Mouse (Mus musculus) liver, postnatal 0 days (tissue): Measurements from ENCODE around the gene Telo2. TPM values are rescaled to one million over a fixed set of nuclear protein-coding genes. Genes with fewer than 3 reads are reported as not detected.

ENCODE experiments used
- ATAC-seq: fragments of 200-750 bp; cut with Nextera tagmentation; 2 replicates; pipeline ENCODE4 v1.8.0; 2017; ENCODE audit warnings: mild to moderate bottlenecking, moderate library complexity
- DNase-seq: peaks from one replicate; pipeline ENCODE4 v3.0.0-alpha.2; 2016
- H3K27ac ChIP-seq: fragments of 300-500 bp; sonication (generic); 2 replicates; pipeline ENCODE4 v1.5.1; 2014; ENCODE audit warnings: antibody characterized with exemption, moderate library complexity, mild to moderate bottlenecking, low read depth
- H3K27me3 ChIP-seq: fragments of 300-500 bp; sonication (generic); 2 replicates; pipeline ENCODE4 v1.6.1; 2014; ENCODE audit warnings: low read length, control low read depth, mixed read lengths; ENCODE audit not compliant: insufficient read depth
- H3K36me3 ChIP-seq: fragments of 300-500 bp; sonication (generic); replicated peaks from 2 replicates; pipeline ENCODE4 v1.6.1; 2014; ENCODE audit warnings: mild to moderate bottlenecking, control low read depth, low read length, moderate library complexity, mixed read lengths; ENCODE audit not compliant: insufficient read depth
- H3K4me1 ChIP-seq: fragments of 300-500 bp; sonication (generic); 2 replicates; pipeline ENCODE4 v1.6.1; 2014; ENCODE audit warnings: antibody characterized with exemption, mild to moderate bottlenecking, control low read depth; ENCODE audit not compliant: insufficient read depth
- H3K4me2 ChIP-seq: fragments of 300-500 bp; sonication (generic); 2 replicates; pipeline ENCODE4 v1.6.1; 2014; ENCODE audit warnings: low read depth, mild to moderate bottlenecking, low read length, moderate library complexity, mixed read lengths
- H3K4me3 ChIP-seq: fragments of 300-500 bp; sonication (generic); 2 replicates; pipeline ENCODE4 v1.5.1; 2014; ENCODE audit warnings: low read depth, low read length
- H3K9ac ChIP-seq: fragments of 300-500 bp; sonication (generic); replicated peaks from 2 replicates; pipeline ENCODE4 v1.6.1; 2014; ENCODE audit warnings: mild to moderate bottlenecking, moderate library complexity
- H3K9me3 ChIP-seq: fragments of 300-500 bp; sonication (generic); 2 replicates; pipeline ENCODE4 v1.6.1; 2016; ENCODE audit warnings: mild to moderate bottlenecking, control low read depth, low read length, mixed read lengths
- CTCF ChIP-seq: sonication (generic); IDR thresholded peaks from 2 replicates; pipeline ENCODE4 v1.5.1; 2016; ENCODE audit warnings: antibody characterized with exemption, low read depth
- EP300 ChIP-seq: IDR thresholded peaks from 2 replicates; pipeline ENCODE4 v1.6.1; 2016; ENCODE audit warnings: antibody characterized with exemption, low read depth, mild to moderate bottlenecking
- WGBS: fragments of 180-500 bp; shearing (Covaris S2); extraction: QIAGEN DNeasy Blood & Tissue Kit; methylation state at CpG from one replicate; pipeline ENCODE4 v1.1.7; 2014; ENCODE audit not compliant: insufficient replicate concordance; 5-methylcytosine and 5-hydroxymethylcytosine counted together
- polyA plus RNA-seq: library from polyadenylated mRNA; unstranded; fragments of >200 nt; fragmentation: Nextera tagmentation; extraction: Ambion mirVana; gene quantifications from 2 replicates; pipeline ENCODE4 v1.2.1, GENCODE M21; 2015

The Telo2 gene
- polyA plus RNA-seq, 1 experiment from 2014 or later: 5.3 TPM

DNA sequence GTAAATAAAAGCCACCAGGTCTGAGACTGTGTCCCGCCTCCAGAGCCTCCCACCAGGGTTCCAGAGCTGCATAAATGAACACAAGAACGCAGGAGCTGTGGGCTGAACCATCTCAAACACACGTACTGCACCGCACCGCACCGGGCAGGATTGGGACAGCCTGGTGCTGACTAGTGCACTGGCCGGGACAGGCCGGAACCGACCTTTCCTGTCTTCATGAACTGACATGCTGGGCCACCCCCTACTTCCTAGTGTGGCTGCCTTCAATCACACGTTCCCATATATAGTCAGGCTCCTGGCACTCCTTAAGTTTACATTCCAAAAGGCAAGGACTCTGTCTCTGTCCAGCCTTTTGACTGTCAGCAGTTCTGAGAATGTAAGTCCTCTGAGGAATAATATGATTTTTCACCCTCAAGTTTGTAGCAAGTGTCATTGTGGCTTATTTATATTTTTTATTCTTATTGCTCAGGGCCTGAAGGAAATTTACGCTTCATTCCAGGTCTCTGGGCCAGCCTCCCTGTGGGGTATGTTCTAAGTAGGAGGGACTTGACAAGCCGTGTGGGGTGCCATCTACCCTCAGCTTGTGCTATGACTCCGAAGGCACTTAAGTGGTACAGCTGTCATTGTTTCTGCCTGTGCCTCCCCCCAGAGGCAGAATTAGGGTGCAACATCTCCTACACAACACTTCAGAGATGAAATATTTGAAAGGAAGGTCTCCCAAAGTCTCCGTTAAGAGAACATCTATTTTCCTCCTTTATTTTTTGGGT, 33.5 kb downstream of the Telo2 start:
- H3K9me3 ChIP-seq: no peaks in the 10 kb centered on the region
- peaks cover 14% of the 10 kb centered on the region for H3K4me1 ChIP-seq
- H3K4me3 ChIP-seq: no peak overlapping the region
- ATAC-seq: peak; percentile 57
- peak; percentile 22 for DNase-seq
- H3K36me3 ChIP-seq: no peaks in the 10 kb centered on the region
- H3K27ac ChIP-seq: peak overlapping the region; percentile 70
- H3K27me3 ChIP-seq: no peaks in the 10 kb centered on the region
- no peak overlapping the region for H3K9ac ChIP-seq
- WGBS: 48% methylated on average over 14 of the region's 14 CpGs
- no peak for TF ChIP-seq EP300
- peak; percentile 57 for TF ChIP-seq CTCF
- peak overlapping the region; percentile 2; the same call in 1 of the 2 replicates for H3K4me2 ChIP-seq

DNA sequence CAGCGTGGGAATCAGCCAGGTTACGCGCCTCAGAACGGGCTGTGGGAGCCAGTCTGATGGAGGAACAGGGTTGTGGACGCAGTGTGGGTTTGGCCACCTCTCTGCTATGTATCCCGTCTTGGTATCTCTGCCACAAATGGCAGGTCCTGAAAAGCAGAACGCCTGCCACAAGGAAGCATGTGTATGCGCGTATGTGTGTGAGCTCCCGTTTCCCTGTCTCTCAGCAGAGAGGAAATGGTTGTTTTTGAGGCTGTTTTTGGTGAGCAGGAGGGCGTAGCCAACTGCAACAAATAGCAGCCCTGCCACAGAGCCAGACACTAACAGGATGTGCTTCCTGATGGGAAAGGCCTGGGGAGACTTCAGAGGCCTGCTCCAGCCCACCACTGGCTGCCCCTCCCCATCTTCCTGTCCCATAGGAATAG, 34.8 kb downstream of the Telo2 start:
- ATAC-seq (no peak; the same call in 1 of the 2 replicates), DNase-seq (no peak)
- H3K36me3 ChIP-seq: no peaks in the 10 kb centered on the region
- H3K9me3 ChIP-seq: no peaks in the 10 kb centered on the region
- 52% methylated on average over 11 of the region's 11 CpGs for WGBS
- peak overlapping the region; percentile 60 for H3K9ac ChIP-seq
- peak overlapping the region; percentile 48 for H3K4me3 ChIP-seq
- TF ChIP-seq EP300 (no peak), CTCF (no peak)
- H3K27ac ChIP-seq: peak overlapping the region; percentile 67
- no peaks in the 10 kb centered on the region for H3K27me3 ChIP-seq
- peak overlapping the region; percentile 45 for H3K4me2 ChIP-seq
- peaks cover under 1% of the 10 kb centered on the region for H3K4me1 ChIP-seq

DNA sequence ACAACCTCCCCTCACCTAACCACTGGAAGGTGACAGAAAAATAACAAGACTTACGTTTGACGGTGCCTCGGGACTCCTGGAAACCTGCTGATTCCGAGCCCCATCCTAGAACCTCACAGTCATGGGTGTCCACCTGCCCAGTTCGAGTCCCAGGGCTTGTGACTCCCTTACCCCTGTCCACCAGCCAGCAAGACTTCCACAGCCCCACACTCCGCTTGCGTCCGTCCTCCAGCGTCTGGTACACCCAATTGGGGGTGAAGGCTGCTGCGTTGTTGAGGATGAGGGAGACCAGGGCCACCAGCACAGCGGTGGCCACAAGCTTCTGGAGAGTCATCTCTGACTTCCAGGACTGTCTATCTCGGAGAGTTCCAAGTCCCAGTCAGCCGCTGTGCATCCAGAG, 35.6 kb downstream of the Telo2 start:
- 76% methylated on average over 13 of the region's 13 CpGs for WGBS
- Histone ChIP-seq H3K4me3 (peak overlapping the region; percentile 48), H3K9ac (peak overlapping the region; percentile 60), H3K9me3 (no peaks in the 10 kb centered on the region), H3K36me3 (no peaks in the 10 kb centered on the region), H3K4me2 (peak overlapping the region; percentile 45), H3K27me3 (no peaks in the 10 kb centered on the region), H3K4me1 (no peaks in the 10 kb centered on the region), H3K27ac (peak overlapping the region; percentile 67)
- TF ChIP-seq EP300 (no peak), CTCF (no peak)
- no peak for ATAC-seq
- DNase-seq: no peak

DNA sequence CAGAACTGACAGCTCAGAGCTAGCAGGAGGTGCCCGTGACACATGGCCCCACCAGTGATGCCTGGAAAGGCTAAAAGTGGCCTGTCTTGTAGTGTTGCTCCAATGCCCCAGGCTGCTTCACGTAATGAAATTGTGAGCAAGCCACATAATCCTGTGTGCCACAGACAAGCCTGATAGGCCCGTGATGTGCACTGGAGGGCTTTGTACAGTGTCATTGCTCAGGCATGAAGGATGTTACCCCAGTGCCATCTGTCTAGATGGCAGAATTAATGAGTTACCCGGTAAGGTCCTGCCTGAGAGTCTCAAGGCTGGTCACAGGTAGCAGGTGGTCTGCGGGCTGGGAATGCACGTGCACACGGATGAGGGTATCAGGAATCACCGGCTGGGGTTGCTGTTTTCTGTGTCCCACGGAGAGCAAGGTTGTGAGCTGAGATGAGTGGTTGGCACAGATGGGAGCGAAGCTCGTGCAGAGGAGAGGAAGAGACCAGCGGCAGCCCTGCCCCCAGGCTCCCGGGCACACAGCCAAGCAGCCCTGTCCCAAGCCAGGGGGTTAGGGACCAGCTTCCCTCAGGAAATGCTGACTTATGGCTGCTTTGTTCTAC, 37.9 kb downstream of the Telo2 start:
- no peak for TF ChIP-seq CTCF
- no peak for TF ChIP-seq EP300
- Histone ChIP-seq H3K4me1 (no peaks in the 10 kb centered on the region), H3K36me3 (no peaks in the 10 kb centered on the region), H3K27me3 (no peaks in the 10 kb centered on the region), H3K9me3 (no peaks in the 10 kb centered on the region), H3K4me2 (peak overlapping the region; percentile 55; the same call in 1 of the 2 replicates), H3K4me3 (peak overlapping the region; percentile 48; the same call in 1 of the 2 replicates), H3K9ac (no peak overlapping the region), H3K27ac (no peak overlapping the region)
- peak; percentile 64 for DNase-seq
- no peak for ATAC-seq
- 61% methylated on average over 13 of the region's 13 CpGs for WGBS

DNA sequence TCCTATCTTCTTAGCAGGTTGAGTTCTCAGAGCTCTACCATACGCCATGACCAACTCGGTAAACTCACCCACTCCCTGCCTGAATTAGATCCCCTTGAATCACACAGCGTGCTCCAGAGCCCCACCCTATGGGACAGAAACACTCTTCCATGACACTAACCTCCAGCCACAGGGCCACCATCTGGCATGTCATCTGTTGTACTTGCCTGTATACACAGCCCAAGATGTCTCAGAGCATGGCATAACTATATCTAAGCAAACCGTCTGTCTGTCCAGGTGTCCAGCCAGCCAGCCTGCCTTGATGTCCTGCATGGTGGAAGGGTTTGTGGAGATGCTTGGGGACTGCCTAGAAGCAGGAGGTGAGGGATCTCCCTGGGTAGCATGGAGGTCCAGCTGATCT, 38.9 kb downstream of the Telo2 start:
- TF ChIP-seq EP300 (no peak), CTCF (no peak)
- H3K27ac ChIP-seq: no peak overlapping the region
- no peak overlapping the region for H3K4me3 ChIP-seq
- H3K36me3 ChIP-seq: no peaks in the 10 kb centered on the region
- no peaks in the 10 kb centered on the region for H3K4me1 ChIP-seq
- no peaks in the 10 kb centered on the region for H3K9me3 ChIP-seq
- WGBS: 88% methylated on average over 4 of the region's 4 CpGs
- ATAC-seq (no peak), DNase-seq (no peak)
- H3K4me2 ChIP-seq: 0 out of 2 replicates have a peak overlapping the region, but pooled peaks have one; percentile 55
- H3K27me3 ChIP-seq: no peaks in the 10 kb centered on the region
- no peak overlapping the region for H3K9ac ChIP-seq

DNA sequence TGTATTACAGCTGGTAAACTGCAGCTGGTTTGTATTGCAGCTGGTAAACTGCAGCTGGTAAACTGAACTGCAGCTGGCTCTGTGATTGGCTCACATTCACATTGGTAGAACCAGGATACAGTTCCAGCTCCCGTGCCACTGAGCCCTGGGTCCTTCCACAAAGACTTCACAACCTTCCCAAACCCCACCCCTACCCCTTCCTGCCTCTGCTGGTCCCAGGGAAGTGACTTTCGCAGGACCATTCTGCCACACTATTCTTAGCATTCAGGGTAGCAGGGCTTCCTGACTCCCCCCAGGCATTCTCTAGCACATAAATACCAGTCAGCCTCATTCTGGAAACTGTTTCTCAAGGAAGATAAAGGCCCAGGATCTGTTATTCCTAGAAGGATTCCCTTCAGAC, 47.1 kb downstream of the Telo2 start:
- H3K27ac ChIP-seq: no peak overlapping the region; the same call in 1 of the 2 replicates
- TF ChIP-seq CTCF (no peak), EP300 (no peak)
- H3K27me3 ChIP-seq: no peaks in the 10 kb centered on the region
- no peak overlapping the region for H3K9ac ChIP-seq
- ATAC-seq (0 out of 2 replicates have a peak, but pooled peaks have one; percentile 17), DNase-seq (no peak)
- no peaks in the 10 kb centered on the region for H3K9me3 ChIP-seq
- no peak overlapping the region for H3K4me2 ChIP-seq
- no peaks in the 10 kb centered on the region; the same call in 1 of the 2 replicates for H3K36me3 ChIP-seq
- peaks cover 28% of the 10 kb centered on the region for H3K4me1 ChIP-seq
- WGBS: 43% methylated on average over 2 of the region's 2 CpGs
- no peak overlapping the region for H3K4me3 ChIP-seq
